Mouse (Mus musculus) liver, postnatal 0 days (tissue): Measurements from ENCODE around the gene Tab1.

Source experiments
- CTCF ChIP-seq: sonication (generic); IDR thresholded peaks from 2 replicates; pipeline ENCODE4 v1.5.1; 2016; ENCODE audit warnings: antibody characterized with exemption, low read depth
- EP300 ChIP-seq: IDR thresholded peaks from 2 replicates; pipeline ENCODE4 v1.6.1; 2016; ENCODE audit warnings: antibody characterized with exemption, low read depth, mild to moderate bottlenecking

DNA sequence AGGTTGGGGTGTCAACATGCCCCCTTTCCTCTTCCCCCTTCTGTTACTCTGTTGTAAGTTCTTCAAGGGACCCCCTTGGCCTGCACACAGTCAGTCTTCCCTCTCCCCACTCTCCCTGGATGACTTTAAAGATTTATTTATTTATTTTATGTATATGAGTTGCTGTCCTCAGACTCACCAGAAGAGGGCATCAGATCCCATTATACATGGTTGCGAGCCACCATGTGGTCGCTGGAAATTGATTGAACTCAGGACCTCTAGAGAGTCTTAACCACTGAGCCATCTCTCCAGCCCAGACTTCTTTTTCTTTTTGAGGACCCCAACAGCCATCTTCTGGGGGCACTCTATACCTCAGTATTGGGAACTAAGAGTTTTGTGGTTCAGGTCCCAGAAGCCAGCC, 20.4 kb upstream of the Tab1 start:
- TF ChIP-seq CTCF (peak; percentile 60), EP300 (no peak)
